Mouse (Mus musculus) lung, embryonic 16.5 days (tissue): ENCODE measurements around the gene Cys1. TPM values are rescaled to one million over a fixed set of nuclear protein-coding genes. Genes with fewer than 3 reads are reported as not detected.
A peak's percentile ranks its signal among the peaks of the same experiment; 100 is the strongest.

Experiments used
- ATAC-seq: fragments of 200-750 bp; cut with Nextera tagmentation; 2 replicates; pipeline ENCODE4 v1.8.0; 2017; ENCODE audit warnings: low read depth, mild to moderate bottlenecking, moderate library complexity
- H3K27ac ChIP-seq: fragments of 300-500 bp; sonication (generic); 2 replicates; pipeline ENCODE4 v1.5.1; 2014; ENCODE audit warnings: mild to moderate bottlenecking, control low read depth, low read length
- H3K27me3 ChIP-seq: fragments of 300-500 bp; sonication (generic); 2 replicates; pipeline ENCODE4 v1.6.1; 2014; ENCODE audit warnings: low read depth, low read length, mixed read lengths; ENCODE audit not compliant: control insufficient read depth, insufficient read depth
- H3K36me3 ChIP-seq: fragments of 300-500 bp; sonication (generic); 2 replicates; pipeline ENCODE4 v1.6.1; 2014; ENCODE audit warnings: low read length; ENCODE audit not compliant: control insufficient read depth, insufficient read depth
- H3K4me1 ChIP-seq: fragments of 300-500 bp; sonication (generic); replicated peaks from 2 replicates; pipeline ENCODE4 v1.6.1; 2014; ENCODE audit warnings: low read length, mixed read lengths; ENCODE audit not compliant: control insufficient read depth, insufficient read depth
- H3K4me2 ChIP-seq: fragments of 300-500 bp; sonication (generic); 2 replicates; pipeline ENCODE4 v1.6.1; 2014; ENCODE audit warnings: low read depth, low read length, control low read depth
- H3K4me3 ChIP-seq: fragments of 300-500 bp; sonication (generic); 2 replicates; pipeline ENCODE4 v1.5.1; 2014; ENCODE audit warnings: mild to moderate bottlenecking, low read length, control low read depth
- H3K9ac ChIP-seq: fragments of 300-500 bp; sonication (generic); 2 replicates; pipeline ENCODE4 v1.6.1; 2014; ENCODE audit warnings: low read length, control low read depth
- H3K9me3 ChIP-seq: fragments of 300-500 bp; sonication (generic); 2 replicates; pipeline ENCODE4 v1.6.1; 2016; ENCODE audit warnings: low read length; ENCODE audit not compliant: control insufficient read depth
- WGBS: fragments of 180-500 bp; shearing (Covaris S2); extraction: QIAGEN DNeasy Blood & Tissue Kit; methylation state at CpG from one replicate; pipeline ENCODE4 v1.1.7; 2014; 5-methylcytosine and 5-hydroxymethylcytosine counted together
- polyA plus RNA-seq: library from polyadenylated mRNA; unstranded; fragments of >200 nt; fragmentation: Nextera tagmentation; extraction: Ambion mirVana; gene quantifications from 2 replicates; pipeline ENCODE4 v1.2.1, GENCODE M21; 2015

Cys1 gene
- polyA plus RNA-seq, 1 experiment from 2014 or later, result 1.6 TPM

DNA sequence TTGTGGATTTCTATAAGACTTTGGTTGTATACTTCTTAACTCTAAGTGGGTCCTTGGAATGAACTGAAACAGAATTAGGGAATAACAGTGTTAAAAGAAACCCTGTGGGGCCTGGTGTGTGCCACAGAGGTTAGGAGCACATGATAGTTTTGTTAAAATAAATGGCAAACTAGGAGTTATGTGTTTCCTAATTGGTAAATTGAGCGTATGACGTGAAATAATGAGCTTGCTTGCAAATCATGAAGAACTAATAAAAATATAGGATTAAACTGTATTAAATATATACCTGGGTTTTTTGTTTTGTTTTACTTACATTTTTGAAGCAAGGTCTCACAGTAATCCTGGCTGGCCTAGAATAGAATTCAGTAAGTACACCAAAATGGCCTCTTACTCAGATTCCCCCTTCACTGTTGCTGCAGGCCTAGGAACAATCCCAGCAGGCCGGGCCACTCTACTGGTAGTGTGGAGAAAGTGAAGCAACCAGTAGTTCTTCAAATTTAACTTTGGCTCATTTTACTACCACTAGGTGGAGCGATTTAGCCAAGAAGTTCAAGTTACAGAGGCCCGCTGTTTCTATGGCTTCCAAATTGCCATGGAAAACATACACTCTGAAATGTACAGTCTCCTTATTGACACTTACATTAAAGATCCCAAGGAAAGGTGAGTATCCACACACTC, 28.4 kb upstream of the Cys1 start:
- no peaks in the 10 kb centered on the region for H3K27me3 ChIP-seq
- peak overlapping the region; percentile 86 for H3K4me3 ChIP-seq
- H3K27ac ChIP-seq, result peak overlapping the region; percentile 83
- peaks cover 32% of the 10 kb centered on the region for H3K4me1 ChIP-seq
- H3K36me3 ChIP-seq, result peaks cover 10% of the 10 kb centered on the region
- peak overlapping the region; percentile 86 for H3K9ac ChIP-seq
- ATAC-seq, result peak; percentile 21
- H3K4me2 ChIP-seq, result peak overlapping the region; percentile 81
- no peaks in the 10 kb centered on the region for H3K9me3 ChIP-seq
- WGBS, result 28% methylated on average over 5 of the region's 5 CpGs

GRCm38 (mm10) chr12:24709409-24709808, 27.8 kb upstream of the Cys1 start:
- Histone ChIP-seq H3K27ac (peak overlapping the region; percentile 83), H3K9me3 (no peaks in the 10 kb centered on the region), H3K4me2 (peak overlapping the region; percentile 81), H3K4me1 (peaks cover 32% of the 10 kb centered on the region), H3K27me3 (no peaks in the 10 kb centered on the region), H3K9ac (peak overlapping the region; percentile 86), H3K36me3 (peaks cover 10% of the 10 kb centered on the region), H3K4me3 (peak overlapping the region; percentile 86)
- 4% methylated on average over 6 of the region's 6 CpGs for WGBS
- ATAC-seq, result no peak

DNA sequence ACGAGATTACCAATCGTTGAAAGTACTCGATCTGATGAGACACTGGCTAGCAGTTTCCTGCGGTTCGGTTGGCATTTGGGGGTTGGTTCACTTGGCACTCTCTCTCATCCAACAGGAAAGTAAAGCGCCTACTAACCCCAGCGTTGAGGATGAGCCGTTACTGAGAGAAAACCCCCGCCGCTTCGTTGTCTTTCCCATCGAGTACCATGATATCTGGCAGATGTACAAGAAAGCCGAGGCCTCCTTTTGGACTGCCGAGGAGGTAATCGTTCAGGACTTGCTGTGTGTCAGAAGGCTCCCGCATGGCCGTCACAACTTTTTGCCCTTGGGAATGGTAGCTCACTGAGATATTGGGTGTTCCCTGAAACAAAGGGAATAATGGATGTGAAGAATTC, 27.2 kb upstream of the Cys1 start:
- Histone ChIP-seq H3K4me2 (peak overlapping the region; percentile 81), H3K9me3 (no peaks in the 10 kb centered on the region), H3K9ac (peak overlapping the region; percentile 86), H3K27me3 (no peaks in the 10 kb centered on the region), H3K4me1 (peaks cover 32% of the 10 kb centered on the region), H3K4me3 (peak overlapping the region; percentile 86), H3K36me3 (peaks cover 10% of the 10 kb centered on the region), H3K27ac (peak overlapping the region; percentile 83)
- WGBS, result under 1% methylated on average over 17 of the region's 17 CpGs
- no peak for ATAC-seq

- no peaks in the 10 kb centered on the region for H3K27me3 ChIP-seq
- 0% methylated on average over 83 of the region's 83 CpGs for WGBS
These were observed 26.6 kb upstream of the Cys1 start, which contains the start of gene Rrm2 for GRCm38 (mm10) chr12:24707954-24708823. TSS of gene Rrm2 (plus strand) at chr12:24708241.

GRCm38 (mm10) chr12:24707480-24707802, 25.8 kb upstream of the Cys1 start:
- Histone ChIP-seq H3K4me1 (peaks cover 29% of the 10 kb centered on the region), H3K27me3 (no peaks in the 10 kb centered on the region), H3K9me3 (no peaks in the 10 kb centered on the region), H3K9ac (peak overlapping the region; percentile 68), H3K27ac (peak overlapping the region; percentile 51), H3K4me3 (peak overlapping the region; percentile 86), H3K4me2 (peak overlapping the region; percentile 81), H3K36me3 (peaks cover 8% of the 10 kb centered on the region)
- under 1% methylated on average over 9 of the region's 9 CpGs for WGBS
- peak; percentile 2; the same call in 1 of the 2 replicates for ATAC-seq

More at GRCm38 (mm10) chr12:24707954-24708823, 26.6 kb upstream of the Cys1 start, which contains the start of gene Rrm2:
- peak; percentile 92 for ATAC-seq
- peaks cover 10% of the 10 kb centered on the region for H3K36me3 ChIP-seq
- H3K9ac ChIP-seq, result peak within 1 kb of the TSS; percentile 86
- peaks cover 32% of the 10 kb centered on the region for H3K4me1 ChIP-seq
- H3K9me3 ChIP-seq, result no peaks in the 10 kb centered on the region
- peak within 1 kb of the TSS; percentile 86 for H3K4me3 ChIP-seq
- peak within 1 kb of the TSS; percentile 83 for H3K27ac ChIP-seq
- H3K4me2 ChIP-seq, result peak within 1 kb of the TSS; percentile 81

DNA sequence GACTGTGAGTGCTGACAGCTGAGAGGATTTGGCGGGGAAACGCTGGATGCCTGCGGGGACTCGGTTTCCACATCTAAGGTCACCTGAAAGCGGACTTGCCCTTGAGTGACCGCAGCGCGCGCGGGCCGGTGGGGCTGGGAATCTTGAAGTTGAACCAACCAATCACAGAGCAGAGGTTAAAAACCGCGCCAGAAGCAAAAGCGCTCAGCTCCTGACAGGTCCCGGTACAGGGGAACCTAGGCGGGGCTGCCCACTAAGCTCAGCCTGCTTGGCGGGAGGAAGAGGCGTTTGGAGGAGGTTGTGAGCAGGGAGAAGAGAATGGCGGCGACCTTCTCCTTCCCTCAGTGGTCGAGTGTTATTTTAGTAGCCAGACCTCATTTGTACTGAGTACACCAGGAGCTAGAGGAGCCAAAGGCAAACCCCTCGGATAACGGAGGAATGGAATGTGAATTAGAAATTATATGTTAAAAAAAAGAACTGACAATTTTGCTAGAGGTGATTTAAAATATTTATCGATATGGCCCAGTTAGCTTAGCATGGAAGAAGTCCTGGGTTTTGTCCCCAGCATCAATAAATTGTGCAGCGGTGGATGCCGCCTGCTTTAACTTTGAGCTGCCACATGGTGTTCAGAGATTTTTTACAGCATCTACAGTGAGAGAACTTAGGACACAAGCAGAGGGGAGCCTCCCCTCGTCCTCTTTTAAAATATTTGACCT, 25.3 kb upstream of the Cys1 start:
- peaks cover 24% of the 10 kb centered on the region for H3K4me1 ChIP-seq
- 2% methylated on average over 27 of the region's 27 CpGs for WGBS
- H3K27me3 ChIP-seq, result no peaks in the 10 kb centered on the region
- no peaks in the 10 kb centered on the region for H3K9me3 ChIP-seq
- H3K4me3 ChIP-seq, result peak overlapping the region; percentile 86
- H3K27ac ChIP-seq, result 0 out of 2 replicates have a peak overlapping the region, but pooled peaks have one; percentile 51
- peaks cover 8% of the 10 kb centered on the region for H3K36me3 ChIP-seq
- peak overlapping the region; percentile 68 for H3K9ac ChIP-seq
- peak overlapping the region; percentile 81 for H3K4me2 ChIP-seq
- peak; percentile 13; the same call in 1 of the 2 replicates for ATAC-seq

DNA sequence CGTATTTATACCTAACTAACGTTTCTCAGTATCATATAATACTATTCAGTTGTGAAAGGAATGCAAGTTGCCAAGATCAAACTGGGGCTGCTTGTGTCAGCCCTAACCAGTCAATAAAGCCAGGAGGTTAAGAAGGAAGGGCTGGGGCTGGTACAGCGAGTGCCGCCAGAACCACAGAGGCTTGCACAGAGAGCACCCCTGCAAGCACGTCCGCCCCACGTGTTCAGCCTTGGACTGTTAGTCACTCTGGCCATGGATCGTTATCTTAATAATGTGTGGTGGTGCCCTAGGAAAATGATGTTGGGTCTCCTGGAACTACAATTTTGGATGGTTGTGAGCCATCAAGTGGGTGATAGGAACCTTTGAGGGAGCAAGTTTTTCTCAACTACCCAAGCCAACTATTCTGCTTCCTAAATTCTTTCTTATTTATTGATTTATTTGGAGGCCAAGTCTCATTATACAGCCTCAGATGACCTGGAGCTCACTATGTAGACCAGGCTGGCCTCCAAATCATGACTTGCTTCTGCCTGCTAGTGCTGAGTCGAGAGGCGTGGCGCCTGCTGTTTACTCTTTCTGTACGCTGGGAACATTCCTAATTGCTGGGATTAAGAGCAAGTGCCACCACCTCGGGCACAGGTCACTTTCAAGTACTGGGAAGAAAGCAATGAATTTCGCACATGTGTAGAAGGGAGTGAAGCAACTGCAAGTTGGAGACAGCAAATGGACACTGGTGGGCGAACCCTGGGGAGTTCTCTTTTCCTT, 24.1 kb upstream of the Cys1 start:
- Histone ChIP-seq H3K27me3 (no peaks in the 10 kb centered on the region), H3K9me3 (no peaks in the 10 kb centered on the region), H3K4me2 (no peak overlapping the region), H3K4me3 (no peak overlapping the region), H3K4me1 (peaks cover 19% of the 10 kb centered on the region), H3K36me3 (0 out of 2 replicates have a peak, but pooled peaks cover 2% of the 10 kb centered on the region), H3K27ac (no peak overlapping the region), H3K9ac (no peak overlapping the region)
- ATAC-seq, result no peak
- 79% methylated on average over 15 of the region's 15 CpGs for WGBS

- H3K4me1 ChIP-seq, result peaks cover 8% of the 10 kb centered on the region
- H3K4me2 ChIP-seq, result no peak overlapping the region
- no peak overlapping the region for H3K27ac ChIP-seq
- no peak overlapping the region for H3K4me3 ChIP-seq
- no peak overlapping the region for H3K9ac ChIP-seq
- no peaks in the 10 kb centered on the region for H3K36me3 ChIP-seq
- no peaks in the 10 kb centered on the region for H3K9me3 ChIP-seq
- ATAC-seq, result no peak
- 53% methylated on average over 3 of the region's 3 CpGs for WGBS
- no peaks in the 10 kb centered on the region for H3K27me3 ChIP-seq
These were observed 21.4 kb upstream of the Cys1 start for GRCm38 (mm10) chr12:24703013-24703412.
